Mouse (Mus musculus) thymus, postnatal 10 days (tissue): ENCODE data around the gene Trpv2.
"Not testable (repeated sequence)": the region's sequence is repeated elsewhere in the genome, so short reads cannot be mapped to it uniquely, and the experiment has no call there.

Experiments
- DNase-seq, 2 experiments: peaks; one replicate each; pipeline ENCODE4 v3.0.0; 2021; ENCODE audit warnings: low spot score in 2 of 2

Trpv2 gene

GRCm38 (mm10) chr11:62647661-62648590, 73.6 kb downstream of the Trpv2 start, which contains the start of gene Lrrc75a:
Gene Lrrc75a (minus strand): TSS chr11:62648523.
- peak; percentile 26 to 33 for DNase-seq

- DNase-seq, result peak; percentile 93 to 99
Measured at GRCm38 (mm10) chr11:62648591-62649391, 74.5 kb downstream of the Trpv2 start, which contains the start of gene Mmgt2. Gene Mmgt2 (plus strand): TSS chr11:62648664.

GRCm38 (mm10) chr11:62649803-62650202, 75.5 kb downstream of the Trpv2 start:
- not testable (repeated sequence) for DNase-seq
